Mouse (Mus musculus) liver, embryonic 11.5 days (tissue): Measurements from ENCODE around the gene Ugcg. TPM values are rescaled to one million over a fixed set of nuclear protein-coding genes. Genes with fewer than 3 reads are reported as not detected.
A peak's percentile ranks its signal among the peaks of the same experiment; 100 is the strongest.

Experiments used
- ATAC-seq: fragments of 200-750 bp; cut with Nextera tagmentation; replicated peaks from 2 replicates; pipeline ENCODE4 v1.8.0; 2017; ENCODE audit warnings: moderate number of reproducible peaks, mild to moderate bottlenecking, moderate TSS enrichment, moderate library complexity; ENCODE audit not compliant: low FRiP score
- DNase-seq: peaks from one replicate; pipeline ENCODE4 v3.0.0-alpha.2; 2017; ENCODE audit warnings: low spot score
- H3K27ac ChIP-seq: fragments of 300-500 bp; sonication (generic); 2 replicates; pipeline ENCODE4 v1.5.1; 2014; ENCODE audit warnings: mild to moderate bottlenecking, low read depth, low read length, control low read depth
- H3K27me3 ChIP-seq: fragments of 300-500 bp; sonication (generic); replicated peaks from 2 replicates; pipeline ENCODE4 v1.6.1; 2014; ENCODE audit warnings: low read length, mixed read lengths; ENCODE audit not compliant: control insufficient read depth, insufficient read depth
- H3K36me3 ChIP-seq: fragments of 300-500 bp; sonication (generic); 2 replicates; pipeline ENCODE4 v1.6.1; 2014; ENCODE audit warnings: mild to moderate bottlenecking, low read length, moderate library complexity, mixed read lengths; ENCODE audit not compliant: control insufficient read depth, insufficient read depth
- H3K4me1 ChIP-seq: fragments of 300-500 bp; sonication (generic); replicated peaks from 2 replicates; pipeline ENCODE4 v1.6.1; 2014; ENCODE audit warnings: low read length, mixed read lengths; ENCODE audit not compliant: control insufficient read depth, insufficient read depth
- H3K4me2 ChIP-seq: fragments of 300-500 bp; sonication (generic); 2 replicates; pipeline ENCODE4 v1.6.1; 2014; ENCODE audit warnings: mild to moderate bottlenecking, control low read depth, moderate library complexity
- H3K4me3 ChIP-seq: fragments of 300-500 bp; sonication (generic); 2 replicates; pipeline ENCODE4 v1.5.1; 2014; ENCODE audit warnings: low read depth, low read length, control low read depth
- H3K9ac ChIP-seq: fragments of 300-500 bp; sonication (generic); 2 replicates; pipeline ENCODE4 v1.6.1; 2014; ENCODE audit warnings: low read depth, low read length, control low read depth
- H3K9me3 ChIP-seq: fragments of 300-500 bp; sonication (generic); 2 replicates; pipeline ENCODE4 v1.6.1; 2016; ENCODE audit warnings: low read length, inconsistent platforms, mixed read lengths; ENCODE audit not compliant: control insufficient read depth
- WGBS: fragments of 180-500 bp; shearing (Covaris S2); extraction: QIAGEN DNeasy Blood & Tissue Kit; methylation state at CpG from one replicate; pipeline ENCODE4 v1.1.7; 2014; 5-methylcytosine and 5-hydroxymethylcytosine counted together
- polyA plus RNA-seq: library from polyadenylated mRNA; unstranded; fragments of >200 nt; fragmentation: Nextera tagmentation; extraction: Ambion mirVana; gene quantifications from 2 replicates; pipeline ENCODE4 v1.2.1, GENCODE M21; 2014

The Ugcg gene
- polyA plus RNA-seq, 1 experiment from 2014 or later, result 26.1 TPM

- Histone ChIP-seq H3K4me2 (no peak overlapping the region; the same call in 1 of the 2 replicates), H3K36me3 (no peaks in the 10 kb centered on the region), H3K9me3 (no peaks in the 10 kb centered on the region), H3K27me3 (no peaks in the 10 kb centered on the region), H3K4me1 (peaks cover 35% of the 10 kb centered on the region), H3K9ac (no peak overlapping the region), H3K4me3 (no peak overlapping the region), H3K27ac (peak overlapping the region; percentile 96)
- 25% methylated on average over 1 of the region's 1 CpGs for WGBS
- DNase-seq, result no peak
- ATAC-seq, result peak; percentile 86
Observed at GRCm38 (mm10) chr4:59247545-59247944, 58.5 kb downstream of the Ugcg start.

GRCm38 (mm10) chr4:59248035-59248434, 59.0 kb downstream of the Ugcg start:
- Histone ChIP-seq H3K4me3 (no peak overlapping the region), H3K27me3 (no peaks in the 10 kb centered on the region), H3K9me3 (no peaks in the 10 kb centered on the region), H3K4me2 (peak overlapping the region; percentile 17; the same call in 1 of the 2 replicates), H3K36me3 (no peaks in the 10 kb centered on the region), H3K9ac (peak overlapping the region; percentile 20; the same call in 1 of the 2 replicates), H3K27ac (peak overlapping the region; percentile 96), H3K4me1 (peaks cover 40% of the 10 kb centered on the region)
- peak; percentile 33; the same call in 1 of the 2 replicates for ATAC-seq
- no peak for DNase-seq

- 76% methylated on average over 6 of the region's 6 CpGs for WGBS
- H3K27ac ChIP-seq, result peak overlapping the region; percentile 46; the same call in 1 of the 2 replicates
- H3K9me3 ChIP-seq, result no peaks in the 10 kb centered on the region
- no peak overlapping the region for H3K4me3 ChIP-seq
- no peaks in the 10 kb centered on the region for H3K27me3 ChIP-seq
- DNase-seq (no peak), ATAC-seq (no peak)
- no peak overlapping the region for H3K4me2 ChIP-seq
- H3K4me1 ChIP-seq, result peaks cover 19% of the 10 kb centered on the region
- no peak overlapping the region; the same call in 1 of the 2 replicates for H3K9ac ChIP-seq
- H3K36me3 ChIP-seq, result no peaks in the 10 kb centered on the region
Observed at GRCm38 (mm10) chr4:59252386-59253054, 63.5 kb downstream of the Ugcg start.

- Histone ChIP-seq H3K9ac (no peak overlapping the region; the same call in 1 of the 2 replicates), H3K4me2 (no peak overlapping the region), H3K27ac (peak overlapping the region; percentile 46; the same call in 1 of the 2 replicates), H3K9me3 (no peaks in the 10 kb centered on the region), H3K4me1 (peaks cover 17% of the 10 kb centered on the region), H3K4me3 (no peak overlapping the region), H3K36me3 (no peaks in the 10 kb centered on the region), H3K27me3 (no peaks in the 10 kb centered on the region)
- WGBS, result 46% methylated on average over 5 of the region's 5 CpGs
- ATAC-seq (peak; percentile 63), DNase-seq (no peak)
Observed at GRCm38 (mm10) chr4:59253055-59253434, 64.0 kb downstream of the Ugcg start.

- Histone ChIP-seq H3K9ac (no peak overlapping the region), H3K9me3 (no peaks in the 10 kb centered on the region), H3K4me2 (no peak overlapping the region), H3K27me3 (no peaks in the 10 kb centered on the region), H3K4me1 (peaks cover 22% of the 10 kb centered on the region), H3K36me3 (no peaks in the 10 kb centered on the region), H3K4me3 (no peak overlapping the region), H3K27ac (no peak overlapping the region)
- ATAC-seq (no peak), DNase-seq (no peak)
- 69% methylated on average over 6 of the region's 6 CpGs for WGBS
Observed at GRCm38 (mm10) chr4:59254397-59254796, 65.3 kb downstream of the Ugcg start.

GRCm38 (mm10) chr4:59255988-59256387, 66.9 kb downstream of the Ugcg start:
- no peaks in the 10 kb centered on the region for H3K36me3 ChIP-seq
- no peak for ATAC-seq
- no peaks in the 10 kb centered on the region for H3K9me3 ChIP-seq
- H3K4me3 ChIP-seq, result no peak overlapping the region
- H3K9ac ChIP-seq, result no peak overlapping the region
- H3K27me3 ChIP-seq, result no peaks in the 10 kb centered on the region
- H3K4me1 ChIP-seq, result peaks cover 30% of the 10 kb centered on the region
- H3K4me2 ChIP-seq, result no peak overlapping the region
- DNase-seq, result no peak
- 72% methylated on average over 5 of the region's 5 CpGs for WGBS
- no peak overlapping the region for H3K27ac ChIP-seq

GRCm38 (mm10) chr4:59257866-59258265, 68.8 kb downstream of the Ugcg start:
- H3K27me3 ChIP-seq, result no peaks in the 10 kb centered on the region
- no peak for DNase-seq
- no peaks in the 10 kb centered on the region for H3K9me3 ChIP-seq
- H3K9ac ChIP-seq, result no peak overlapping the region
- WGBS, result 64% methylated on average over 3 of the region's 3 CpGs
- H3K4me1 ChIP-seq, result peaks cover 25% of the 10 kb centered on the region
- no peaks in the 10 kb centered on the region for H3K36me3 ChIP-seq
- H3K4me3 ChIP-seq, result no peak overlapping the region
- no peak overlapping the region for H3K4me2 ChIP-seq
- no peak for ATAC-seq
- H3K27ac ChIP-seq, result no peak overlapping the region

GRCm38 (mm10) chr4:59258771-59259170, 69.7 kb downstream of the Ugcg start:
- H3K9ac ChIP-seq, result no peak overlapping the region
- no peak overlapping the region; the same call in 1 of the 2 replicates for H3K27ac ChIP-seq
- ATAC-seq (no peak), DNase-seq (no peak)
- H3K36me3 ChIP-seq, result no peaks in the 10 kb centered on the region
- no peak overlapping the region for H3K4me2 ChIP-seq
- H3K27me3 ChIP-seq, result no peaks in the 10 kb centered on the region
- H3K9me3 ChIP-seq, result no peaks in the 10 kb centered on the region
- no peak overlapping the region for H3K4me3 ChIP-seq
- peaks cover 22% of the 10 kb centered on the region for H3K4me1 ChIP-seq
- 75% methylated on average over 2 of the region's 2 CpGs for WGBS

GRCm38 (mm10) chr4:59259806-59260205, 70.7 kb downstream of the Ugcg start:
- H3K4me1 ChIP-seq, result peaks cover 24% of the 10 kb centered on the region
- peak overlapping the region; percentile 17; the same call in 1 of the 2 replicates for H3K9ac ChIP-seq
- no peak for ATAC-seq
- H3K27me3 ChIP-seq, result no peaks in the 10 kb centered on the region
- H3K36me3 ChIP-seq, result no peaks in the 10 kb centered on the region
- no peak overlapping the region; the same call in 1 of the 2 replicates for H3K4me2 ChIP-seq
- 58% methylated on average over 1 of the region's 1 CpGs for WGBS
- no peak overlapping the region for H3K4me3 ChIP-seq
- peak overlapping the region; percentile 39 for H3K27ac ChIP-seq
- no peak for DNase-seq
- H3K9me3 ChIP-seq, result no peaks in the 10 kb centered on the region
